Mouse (Mus musculus) layer of hippocampus, adult 9-10 months (tissue): ENCODE data around the gene Foxr2.

Source experiments
- DNase-seq: peaks from one replicate; pipeline ENCODE4 v3.0.0; 2022; ENCODE audit warnings: low spot score

Gene Foxr2

DNA sequence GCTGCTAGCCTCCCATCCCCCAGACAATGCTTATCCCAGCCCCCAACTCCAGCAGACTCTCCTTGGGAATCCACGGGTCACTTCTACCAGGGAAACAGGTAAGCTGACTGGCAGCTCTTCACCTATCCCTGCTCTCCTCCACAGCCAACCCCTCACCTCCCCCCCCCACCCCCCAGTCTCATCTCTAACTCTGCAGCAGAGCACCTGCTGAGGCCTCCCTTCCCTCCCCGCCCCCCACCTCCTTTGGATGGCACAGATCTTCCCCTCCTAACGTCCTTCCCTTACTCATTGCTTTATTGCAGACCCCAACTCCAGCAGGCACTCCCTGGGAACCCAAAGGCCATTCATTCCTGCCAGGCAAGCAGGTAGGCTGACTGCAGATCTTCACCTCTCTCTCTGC lies at the start of gene Foxr2:
TSS of gene Foxr2 (plus strand) at position 301 of the 400 bp plus-strand sequence.
- no peak for DNase-seq

DNA sequence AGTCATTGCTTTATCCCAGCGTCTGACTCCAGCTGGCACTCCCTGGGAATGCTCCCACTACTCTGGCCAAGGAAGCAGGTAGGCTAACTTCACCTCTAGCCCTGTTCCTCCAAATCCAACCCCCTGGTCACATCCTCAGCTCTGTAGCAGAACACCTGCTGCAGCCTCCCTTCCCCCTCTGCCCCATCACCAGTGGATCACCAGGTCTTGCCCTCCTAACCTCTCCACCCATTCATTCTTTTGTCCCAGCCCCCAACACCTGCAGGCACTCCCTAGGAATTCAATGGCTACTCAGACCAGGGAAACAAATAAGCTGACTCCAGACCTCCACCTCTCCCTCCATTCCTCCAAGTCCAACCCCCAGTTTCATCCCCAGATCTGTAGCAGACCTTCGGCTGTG lies 427 bp downstream of the Foxr2 start:
- DNase-seq = no peak

DNA sequence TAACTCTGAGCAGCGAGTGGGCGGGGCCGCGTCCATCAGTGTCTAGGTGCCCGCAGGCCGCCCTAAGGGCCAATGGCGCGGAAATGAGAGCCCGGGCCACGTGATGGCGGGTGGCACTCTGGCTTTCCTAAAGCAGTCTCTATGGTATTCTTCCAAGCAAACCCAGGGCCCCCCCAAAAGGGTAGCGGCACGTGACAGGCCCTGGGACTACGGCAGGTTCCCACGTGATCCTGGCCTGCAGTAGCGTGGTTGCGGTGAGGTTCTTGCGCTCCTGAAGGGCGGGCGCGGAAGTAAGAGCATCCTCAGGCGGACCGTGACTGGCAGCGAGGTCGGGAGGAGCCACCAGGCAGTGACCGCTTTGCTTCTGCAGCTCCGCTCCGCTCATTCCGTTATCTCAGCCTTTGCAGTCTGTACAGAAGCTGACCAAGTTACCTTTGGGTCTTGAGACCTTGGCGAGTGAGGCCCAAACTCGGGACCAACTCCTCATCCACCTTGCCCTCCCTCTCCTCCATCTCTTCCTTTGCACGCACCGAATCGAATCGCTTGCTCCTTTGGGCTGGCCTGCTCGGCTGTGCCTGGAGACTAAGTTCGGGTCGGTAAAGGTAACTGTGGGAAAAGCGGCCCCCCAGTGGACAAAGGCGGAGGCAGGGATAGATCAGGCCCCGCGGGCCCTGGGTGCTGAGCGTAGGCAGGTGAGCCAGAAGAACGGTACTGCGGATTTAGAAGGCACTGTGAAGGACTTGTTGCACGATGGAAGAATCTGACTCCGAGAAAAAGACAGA lies 21.3 kb downstream of the Foxr2 start, which contains the start of gene Rragb:
TSS of gene Rragb (plus strand) at position 248 of the 782 bp plus-strand sequence.
- DNase-seq = peak; percentile 61

DNA sequence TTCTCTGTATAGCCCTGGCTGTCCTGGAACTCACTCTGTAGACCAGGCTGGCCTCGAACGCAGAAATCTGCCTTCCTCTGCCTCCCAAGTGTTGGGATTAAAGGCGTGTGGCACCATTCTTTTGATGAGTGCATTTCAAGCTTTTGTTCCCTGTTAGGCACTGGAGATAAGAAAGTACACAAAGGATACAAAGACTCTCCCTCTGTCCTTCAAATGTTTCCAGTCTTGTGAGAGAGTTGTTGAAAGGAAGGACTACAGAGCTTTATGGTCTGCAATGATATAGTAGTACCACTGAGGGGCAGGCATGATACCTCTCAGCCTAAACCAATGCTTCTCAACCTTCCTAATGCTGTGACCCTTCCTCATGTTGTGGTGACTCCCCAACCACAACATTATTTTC lies 24.1 kb downstream of the Foxr2 start:
- DNase-seq = no peak

DNA sequence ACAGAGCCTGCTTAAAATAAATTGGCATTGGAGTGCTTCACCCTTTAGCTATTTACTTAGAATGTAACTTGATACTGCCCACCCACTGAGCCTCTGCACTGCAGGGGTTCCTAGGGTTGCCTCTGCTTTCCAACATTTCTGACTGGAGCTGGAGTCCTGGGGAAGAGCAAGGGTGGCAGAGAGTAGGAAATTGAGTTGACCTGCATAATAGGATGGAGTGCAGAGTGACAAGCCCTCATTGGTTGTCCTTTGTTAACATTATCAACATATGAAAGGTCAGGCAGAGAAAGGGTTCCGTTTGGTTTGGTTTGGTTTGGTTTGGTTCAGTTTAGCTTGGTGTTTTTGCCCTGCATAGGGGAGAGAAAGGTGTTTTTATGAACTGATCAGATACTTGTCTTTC lies 33.2 kb downstream of the Foxr2 start:
- DNase-seq = no peak

DNA sequence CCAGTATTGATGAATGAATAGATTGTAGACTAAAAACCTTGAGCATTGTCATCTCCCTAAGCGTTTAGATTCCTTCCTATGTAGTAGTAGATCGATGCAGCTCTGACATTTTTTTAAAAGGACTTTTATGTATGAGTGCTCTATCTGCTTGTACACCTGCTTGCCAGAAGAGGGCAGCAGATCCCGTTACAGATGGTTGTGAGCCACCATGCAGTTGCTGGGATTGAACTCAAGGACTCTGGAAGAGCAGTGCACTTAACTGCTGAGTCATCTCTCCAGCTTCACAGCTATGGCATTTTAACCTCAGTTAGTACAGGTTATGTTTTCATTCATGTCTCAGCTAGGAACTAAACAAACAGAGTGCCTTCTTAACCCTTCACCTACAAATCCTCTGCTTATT lies 36.7 kb downstream of the Foxr2 start:
- DNase-seq = no peak

DNA sequence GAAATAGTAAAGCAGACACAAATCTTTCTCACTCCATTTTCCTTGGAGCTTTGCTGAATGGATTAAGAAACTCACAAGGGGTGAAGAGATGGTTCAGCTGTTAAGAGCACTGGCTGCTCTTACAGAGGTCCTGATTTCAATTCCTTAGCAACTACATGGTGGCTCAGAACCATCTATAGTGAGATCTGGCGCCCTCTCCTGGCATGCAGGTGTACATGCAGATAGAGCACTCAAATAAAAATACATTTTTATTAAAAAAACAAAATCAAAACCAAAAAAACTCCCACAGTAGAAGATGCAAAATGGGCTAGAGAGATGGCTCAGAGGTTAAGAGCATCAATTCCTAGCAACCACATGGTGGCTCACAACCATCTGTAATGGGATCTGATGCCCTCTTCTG lies 56.2 kb downstream of the Foxr2 start:
- no peak for DNase-seq

DNA sequence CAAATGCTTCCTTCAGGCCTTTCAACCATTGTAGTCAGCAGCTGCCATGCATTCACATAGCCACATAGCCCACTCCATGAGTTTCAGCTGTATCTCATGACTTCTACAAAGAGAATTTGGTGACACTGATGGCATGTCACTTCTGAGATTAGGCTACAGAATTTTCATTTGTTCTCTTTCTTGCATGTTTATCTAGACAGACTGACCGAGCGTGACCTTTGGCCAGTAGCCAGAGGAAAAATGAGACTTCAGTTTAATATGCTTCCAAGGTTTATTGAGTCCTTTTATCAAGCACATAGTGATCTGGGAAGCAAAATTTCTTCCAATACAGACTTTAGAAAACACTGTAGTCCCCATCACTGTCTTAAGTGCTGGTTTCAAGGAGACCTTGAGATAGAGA lies 63.6 kb downstream of the Foxr2 start:
- DNase-seq = no peak
